Mouse (Mus musculus): ENCODE data around the gene Meox2.

DNA sequence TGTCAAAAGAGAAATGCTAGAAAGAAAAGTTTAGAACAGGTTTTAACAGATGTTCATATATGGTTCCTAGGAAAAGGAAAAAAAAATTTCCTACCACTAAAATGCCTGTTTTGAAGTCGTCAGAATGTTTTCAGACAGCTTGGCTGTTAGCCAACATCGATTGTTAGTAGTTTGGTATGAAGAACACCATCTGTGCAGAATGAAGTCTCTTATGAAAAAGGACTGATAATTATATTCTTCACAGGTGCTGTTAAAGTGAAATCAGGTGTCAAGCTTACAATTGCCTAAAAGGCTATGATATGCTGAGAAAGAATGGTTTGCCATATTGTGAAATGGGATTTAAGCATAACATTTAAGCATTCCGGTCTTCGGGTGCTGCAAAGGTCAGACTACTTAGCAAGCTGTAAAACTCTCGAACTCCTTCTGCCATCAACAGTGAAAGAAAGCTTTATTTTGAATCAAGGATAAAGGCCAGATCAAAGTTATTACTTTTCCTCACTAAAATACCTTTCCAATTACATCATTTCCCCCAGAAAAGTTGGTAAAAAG lies 80.7 kb downstream of the Meox2 start:
- TF ChIP-seq POLR2A (IDR thresholded peaks at IDR 0.05; ENCODE audit: borderline replicate concordance, extremely low read depth, low read depth, low read length) (no peak), CTCF (IDR thresholded peaks at IDR 0.05; ENCODE audit: insufficient read depth, low read length) (no peak)

Data from lung, adult 2 months (tissue).